Mouse (Mus musculus) lung, embryonic 16.5 days (tissue): ENCODE data around the gene Palm. TPM values are rescaled to one million over a fixed set of nuclear protein-coding genes. Genes with fewer than 3 reads are reported as not detected.

Experiments used
- ATAC-seq: fragments of 200-750 bp; cut with Nextera tagmentation; 2 replicates; pipeline ENCODE4 v1.8.0; 2017; ENCODE audit warnings: low read depth, mild to moderate bottlenecking, moderate library complexity
- H3K27ac ChIP-seq: fragments of 300-500 bp; sonication (generic); 2 replicates; pipeline ENCODE4 v1.5.1; 2014; ENCODE audit warnings: mild to moderate bottlenecking, control low read depth, low read length
- H3K27me3 ChIP-seq: fragments of 300-500 bp; sonication (generic); 2 replicates; pipeline ENCODE4 v1.6.1; 2014; ENCODE audit warnings: low read depth, low read length, mixed read lengths; ENCODE audit not compliant: control insufficient read depth, insufficient read depth
- H3K36me3 ChIP-seq: fragments of 300-500 bp; sonication (generic); 2 replicates; pipeline ENCODE4 v1.6.1; 2014; ENCODE audit warnings: low read length; ENCODE audit not compliant: control insufficient read depth, insufficient read depth
- H3K4me1 ChIP-seq: fragments of 300-500 bp; sonication (generic); replicated peaks from 2 replicates; pipeline ENCODE4 v1.6.1; 2014; ENCODE audit warnings: low read length, mixed read lengths; ENCODE audit not compliant: control insufficient read depth, insufficient read depth
- H3K4me2 ChIP-seq: fragments of 300-500 bp; sonication (generic); 2 replicates; pipeline ENCODE4 v1.6.1; 2014; ENCODE audit warnings: low read depth, low read length, control low read depth
- H3K4me3 ChIP-seq: fragments of 300-500 bp; sonication (generic); 2 replicates; pipeline ENCODE4 v1.5.1; 2014; ENCODE audit warnings: mild to moderate bottlenecking, low read length, control low read depth
- H3K9ac ChIP-seq: fragments of 300-500 bp; sonication (generic); 2 replicates; pipeline ENCODE4 v1.6.1; 2014; ENCODE audit warnings: low read length, control low read depth
- H3K9me3 ChIP-seq: fragments of 300-500 bp; sonication (generic); 2 replicates; pipeline ENCODE4 v1.6.1; 2016; ENCODE audit warnings: low read length; ENCODE audit not compliant: control insufficient read depth
- WGBS: fragments of 180-500 bp; shearing (Covaris S2); extraction: QIAGEN DNeasy Blood & Tissue Kit; methylation state at CpG from one replicate; pipeline ENCODE4 v1.1.7; 2014; 5-methylcytosine and 5-hydroxymethylcytosine counted together
- polyA plus RNA-seq: library from polyadenylated mRNA; unstranded; fragments of >200 nt; fragmentation: Nextera tagmentation; extraction: Ambion mirVana; gene quantifications from 2 replicates; pipeline ENCODE4 v1.2.1, GENCODE M21; 2015

Palm gene
- polyA plus RNA-seq, 1 experiment from 2014 or later: 54.1 TPM

GRCm38 (mm10) chr10:79790861-79791260 lies 2.5 kb upstream of the Palm start, which contains the start of gene Prss57:
TSS of gene Prss57 (minus strand) at chr10:79790961.
- 74% methylated on average over 4 of the region's 4 CpGs for WGBS
- Histone ChIP-seq H3K27me3 (no peaks in the 10 kb centered on the region), H3K36me3 (no peaks in the 10 kb centered on the region), H3K27ac (no peak within 1 kb of the TSS), H3K4me3 (no peak within 1 kb of the TSS), H3K9me3 (no peaks in the 10 kb centered on the region), H3K4me2 (no peak within 1 kb of the TSS), H3K4me1 (peaks cover 12% of the 10 kb centered on the region), H3K9ac (no peak within 1 kb of the TSS)
- ATAC-seq: no peak

GRCm38 (mm10) chr10:79792339-79793040 lies 882 bp upstream of the Palm start:
- ATAC-seq: no peak
- Histone ChIP-seq H3K27ac (no peak overlapping the region), H3K9ac (no peak overlapping the region), H3K36me3 (no peaks in the 10 kb centered on the region), H3K4me2 (no peak overlapping the region), H3K4me3 (no peak overlapping the region), H3K9me3 (no peaks in the 10 kb centered on the region), H3K27me3 (no peaks in the 10 kb centered on the region), H3K4me1 (peaks cover 12% of the 10 kb centered on the region)
- 62% methylated on average over 5 of the region's 5 CpGs for WGBS

- H3K9me3 ChIP-seq: no peaks in the 10 kb centered on the region
- peak overlapping the region; percentile 71 for H3K27ac ChIP-seq
- peak overlapping the region; percentile 97 for H3K9ac ChIP-seq
- peaks cover 12% of the 10 kb centered on the region for H3K4me1 ChIP-seq
- peak; percentile 58 for ATAC-seq
- peak overlapping the region; percentile 94 for H3K4me3 ChIP-seq
- H3K4me2 ChIP-seq: peak overlapping the region; percentile 96
- H3K36me3 ChIP-seq: no peaks in the 10 kb centered on the region
- no peaks in the 10 kb centered on the region for H3K27me3 ChIP-seq
- 2% methylated on average over 32 of the region's 38 CpGs for WGBS
Observed at GRCm38 (mm10) chr10:79793738-79794490, 542 bp downstream of the Palm start.

GRCm38 (mm10) chr10:79794491-79794931 lies 1.1 kb downstream of the Palm start:
- peak overlapping the region; percentile 71 for H3K27ac ChIP-seq
- peak overlapping the region; percentile 97 for H3K9ac ChIP-seq
- H3K36me3 ChIP-seq: no peaks in the 10 kb centered on the region
- 12% methylated on average over 10 of the region's 10 CpGs for WGBS
- peak overlapping the region; percentile 94 for H3K4me3 ChIP-seq
- ATAC-seq: peak; percentile 52
- peak overlapping the region; percentile 96 for H3K4me2 ChIP-seq
- no peaks in the 10 kb centered on the region for H3K27me3 ChIP-seq
- H3K9me3 ChIP-seq: no peaks in the 10 kb centered on the region
- peaks cover 12% of the 10 kb centered on the region for H3K4me1 ChIP-seq

GRCm38 (mm10) chr10:79795905-79796304 lies 2.5 kb downstream of the Palm start:
- H3K9ac ChIP-seq: no peak overlapping the region
- no peak overlapping the region for H3K4me2 ChIP-seq
- no peaks in the 10 kb centered on the region for H3K9me3 ChIP-seq
- H3K27ac ChIP-seq: no peak overlapping the region
- WGBS: 94% methylated on average over 3 of the region's 3 CpGs
- H3K4me1 ChIP-seq: peaks cover 12% of the 10 kb centered on the region
- no peak overlapping the region for H3K4me3 ChIP-seq
- no peak for ATAC-seq
- H3K27me3 ChIP-seq: no peaks in the 10 kb centered on the region
- H3K36me3 ChIP-seq: no peaks in the 10 kb centered on the region

- H3K4me1 ChIP-seq: peaks cover 17% of the 10 kb centered on the region
- H3K9me3 ChIP-seq: no peaks in the 10 kb centered on the region
- H3K9ac ChIP-seq: no peak overlapping the region
- H3K4me2 ChIP-seq: no peak overlapping the region
- no peaks in the 10 kb centered on the region for H3K36me3 ChIP-seq
- H3K4me3 ChIP-seq: no peak overlapping the region
- H3K27ac ChIP-seq: no peak overlapping the region
- 48% methylated on average over 15 of the region's 15 CpGs for WGBS
- H3K27me3 ChIP-seq: no peaks in the 10 kb centered on the region
- ATAC-seq: no peak
Observed at GRCm38 (mm10) chr10:79797326-79797725, 4.0 kb downstream of the Palm start.

- peaks cover 23% of the 10 kb centered on the region for H3K4me1 ChIP-seq
- H3K27ac ChIP-seq: no peak overlapping the region
- H3K9ac ChIP-seq: no peak overlapping the region
- no peak overlapping the region for H3K4me2 ChIP-seq
- H3K9me3 ChIP-seq: no peaks in the 10 kb centered on the region
- WGBS: 89% methylated on average over 12 of the region's 12 CpGs
- no peaks in the 10 kb centered on the region for H3K27me3 ChIP-seq
- no peaks in the 10 kb centered on the region for H3K36me3 ChIP-seq
- no peak for ATAC-seq
- H3K4me3 ChIP-seq: no peak overlapping the region
Observed at GRCm38 (mm10) chr10:79798289-79798928, 5.0 kb downstream of the Palm start.

- Histone ChIP-seq H3K9me3 (no peaks in the 10 kb centered on the region), H3K4me3 (no peak overlapping the region), H3K27ac (no peak overlapping the region), H3K36me3 (no peaks in the 10 kb centered on the region), H3K4me1 (peaks cover 18% of the 10 kb centered on the region), H3K9ac (no peak overlapping the region), H3K27me3 (no peaks in the 10 kb centered on the region), H3K4me2 (no peak overlapping the region)
- WGBS: 75% methylated on average over 11 of the region's 11 CpGs
- ATAC-seq: no peak
Observed at GRCm38 (mm10) chr10:79800508-79800907, 7.1 kb downstream of the Palm start.

GRCm38 (mm10) chr10:79801837-79802236 lies 8.5 kb downstream of the Palm start:
- Histone ChIP-seq H3K27ac (no peak overlapping the region), H3K27me3 (no peaks in the 10 kb centered on the region), H3K4me1 (peaks cover 19% of the 10 kb centered on the region), H3K4me2 (no peak overlapping the region), H3K9ac (no peak overlapping the region), H3K36me3 (no peaks in the 10 kb centered on the region), H3K4me3 (no peak overlapping the region), H3K9me3 (no peaks in the 10 kb centered on the region)
- 43% methylated on average over 3 of the region's 3 CpGs for WGBS
- ATAC-seq: no peak
